Mouse (Mus musculus) heart, adult 2 months (tissue): ENCODE measurements at regions not wholly inside any gene's neighbourhood (a gene's known extent, or its start where the extent isn't known, plus 50 kb on each side); places are given as distances from the start of the nearest gene placed in this dataset.

ENCODE experiments used
- DNase-seq, 2 experiments: peaks; one replicate each; pipeline ENCODE4 v3.0.0; 2021
- H3K27ac ChIP-seq: fragments of 200-600 bp; 2 replicates; pipeline ENCODE4 v1.8.1; 2022
- H3K27me3 ChIP-seq: fragments of 200-500 bp; 2 replicates; pipeline ENCODE4 v1.6.1; 2012; ENCODE audit warnings: mild to moderate bottlenecking, low read length, inconsistent platforms, mixed read lengths; ENCODE audit not compliant: control insufficient read depth, insufficient read depth
- H3K36me3 ChIP-seq: fragments of 200-500 bp; 2 replicates; pipeline ENCODE4 v1.6.1; 2012; ENCODE audit warnings: low read length, inconsistent platforms; ENCODE audit not compliant: control insufficient read depth, insufficient read depth
- H3K4me1 ChIP-seq: fragments of 200-500 bp; 2 replicates; pipeline ENCODE4 v1.6.1; 2011; ENCODE audit warnings: low read length; ENCODE audit not compliant: control insufficient read depth, insufficient read depth
- H3K4me3 ChIP-seq: fragments of 200-600 bp; 2 replicates; pipeline ENCODE4 v1.8.1; 2022
- H3K79me2 ChIP-seq: fragments of 200-500 bp; replicated peaks from 2 replicates; pipeline ENCODE4 v1.6.1; 2012; ENCODE audit warnings: mild to moderate bottlenecking, inconsistent platforms, low read length, moderate library complexity, mixed read lengths; ENCODE audit not compliant: control insufficient read depth, insufficient read depth
- H3K9ac ChIP-seq: fragments of 200-500 bp; 2 replicates; pipeline ENCODE4 v1.6.1; 2012; ENCODE audit warnings: low read depth, mild to moderate bottlenecking, control low read depth, inconsistent platforms, low read length, mixed read lengths
- CTCF ChIP-seq: fragments of 200-600 bp; IDR thresholded peaks from 2 replicates; pipeline ENCODE4 v1.8.1; 2022; ENCODE audit warnings: antibody characterized with exemption, mild to moderate bottlenecking, moderate library complexity
- EP300 ChIP-seq: fragments of 200-500 bp; IDR thresholded peaks from 2 replicates; pipeline ENCODE4 v1.6.1; 2011; ENCODE audit warnings: low read depth, low read length, control low read depth; ENCODE audit not compliant: insufficient read depth
- POLR2A ChIP-seq: fragments of 200-500 bp; IDR thresholded peaks from 2 replicates; pipeline ENCODE4 v1.6.1; 2011; ENCODE audit warnings: mild to moderate bottlenecking, low read depth, low read length, control low read depth; ENCODE audit not compliant: insufficient read depth
- WGBS: fragments of 180-500 bp; shearing (Covaris S2); methylation state at CpG from one replicate; pipeline ENCODE4 v1.1.7; 2018; 5-methylcytosine and 5-hydroxymethylcytosine counted together
- intact Hi-C: fragments of 180-260 bp; cut with DNase I; formaldehyde crosslinking; loops from one replicate; pipeline ENCODE4 v1.15.1; 2025

DNA sequence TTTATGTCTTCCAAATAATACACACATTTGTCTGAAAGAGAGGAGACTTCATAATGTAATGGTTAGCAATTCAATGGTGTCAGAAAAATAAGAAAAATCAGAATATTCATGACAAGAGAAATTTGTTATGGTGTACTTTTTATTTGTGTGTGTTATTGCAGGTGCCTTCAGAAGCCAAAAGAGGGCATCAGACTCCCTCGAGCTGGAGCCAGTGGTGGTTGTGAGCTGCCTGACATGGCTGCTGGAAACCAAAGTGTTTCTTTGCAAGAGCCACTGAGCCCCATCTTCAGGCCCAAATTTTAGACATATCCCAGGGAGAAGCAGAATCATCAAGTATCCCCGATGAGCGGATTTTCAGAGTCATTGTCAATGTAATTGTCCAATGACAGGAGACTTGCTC, 81.9 kb downstream of the Tm2d3 start:
- intact Hi-C loops: loop anchor here (1.0 to 10.0 kb wide), 3 partner anchors 89 to 282 kb away; partner anchors contain the start of gene Pcsk6

DNA sequence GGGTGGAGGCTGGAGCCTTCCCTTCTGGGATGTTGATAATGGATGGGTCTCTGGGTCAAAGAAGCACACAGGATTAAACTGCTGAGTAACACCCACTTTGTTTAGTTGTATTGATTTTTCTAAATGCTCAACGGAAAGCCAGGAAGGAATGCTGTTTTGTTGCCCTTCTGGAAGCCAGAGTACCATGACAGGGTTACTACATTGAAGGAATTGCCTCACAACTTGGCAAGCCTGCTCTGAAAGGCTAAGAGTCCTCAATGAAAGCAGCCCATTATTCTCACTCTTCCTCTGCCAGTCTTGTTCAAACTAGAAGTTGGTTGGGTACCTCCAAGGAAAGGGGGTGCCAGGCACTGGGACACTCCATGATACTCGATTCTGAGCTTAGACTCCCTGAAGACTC, 83.0 kb downstream of the Tm2d3 start:
- intact Hi-C loops: loop anchor here (1.0 to 10.0 kb wide), 3 partner anchors 88 to 281 kb away; partner anchors contain the start of gene Pcsk6
- 54% methylated on average over 2 of the region's 2 CpGs for WGBS
- H3K27ac ChIP-seq: no peak overlapping the region
- H3K27me3 ChIP-seq: no peaks in the 10 kb centered on the region
- no peak for DNase-seq
- TF ChIP-seq POLR2A (no peak), CTCF (no peak), EP300 (no peak)
- no peaks in the 10 kb centered on the region for H3K36me3 ChIP-seq
- no peaks in the 10 kb centered on the region for H3K4me1 ChIP-seq
- no peak overlapping the region for H3K4me3 ChIP-seq
- H3K79me2 ChIP-seq: no peaks in the 10 kb centered on the region
- H3K9ac ChIP-seq: no peak overlapping the region

More for the DNA sequence above, 81.9 kb downstream of the Tm2d3 start:
- Histone ChIP-seq H3K36me3 (no peaks in the 10 kb centered on the region), H3K9ac (no peak overlapping the region), H3K27ac (no peak overlapping the region), H3K4me1 (no peaks in the 10 kb centered on the region), H3K4me3 (no peak overlapping the region), H3K27me3 (no peaks in the 10 kb centered on the region), H3K79me2 (no peaks in the 10 kb centered on the region)
- TF ChIP-seq EP300: no peak
- TF ChIP-seq POLR2A: no peak
- peak; percentile 75 for TF ChIP-seq CTCF
- DNase-seq: no peak
- 78% methylated on average over 3 of the region's 3 CpGs for WGBS

DNA sequence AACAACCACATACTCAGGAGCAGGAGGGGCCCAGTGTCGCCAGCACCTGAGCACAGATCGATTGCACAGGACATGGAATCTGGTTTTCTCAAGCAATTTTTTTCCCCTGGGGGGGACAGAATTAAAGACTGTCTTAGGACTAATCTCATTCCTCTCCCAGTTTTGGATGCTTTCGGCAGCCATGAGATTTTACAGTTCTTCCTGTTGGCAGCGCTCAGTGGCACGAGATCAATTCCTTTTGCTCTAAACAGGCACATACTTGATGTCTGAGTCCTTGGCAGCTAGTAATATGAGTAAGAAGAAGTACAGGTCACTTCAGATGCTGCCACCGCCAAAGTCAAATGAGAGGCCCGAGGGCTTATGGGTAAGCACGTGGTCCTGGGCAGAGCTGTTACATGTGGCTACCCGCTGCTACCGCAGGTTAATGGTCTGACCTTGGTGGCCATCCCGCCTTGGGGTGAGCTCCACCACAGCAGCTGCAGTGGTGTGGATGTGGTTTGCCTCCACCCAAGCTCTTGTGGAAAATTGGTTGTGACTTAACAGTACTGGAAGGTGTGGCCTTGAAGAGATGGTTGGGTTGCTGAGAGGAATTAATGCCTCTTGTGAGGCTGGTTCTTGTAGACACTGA, 83.5 kb downstream of the Tm2d3 start:
- Histone ChIP-seq H3K9ac (no peak overlapping the region), H3K79me2 (no peaks in the 10 kb centered on the region), H3K4me1 (no peaks in the 10 kb centered on the region), H3K4me3 (no peak overlapping the region), H3K27me3 (no peaks in the 10 kb centered on the region), H3K27ac (no peak overlapping the region), H3K36me3 (no peaks in the 10 kb centered on the region)
- TF ChIP-seq EP300 (no peak), CTCF (no peak), POLR2A (no peak)
- intact Hi-C loops: loop anchor here (5.0 to 10.0 kb wide), 2 partner anchors 88 to 160 kb away; partner anchors contain the start of gene Pcsk6
- no peak for DNase-seq
- WGBS: 85% methylated on average over 11 of the region's 11 CpGs

DNA sequence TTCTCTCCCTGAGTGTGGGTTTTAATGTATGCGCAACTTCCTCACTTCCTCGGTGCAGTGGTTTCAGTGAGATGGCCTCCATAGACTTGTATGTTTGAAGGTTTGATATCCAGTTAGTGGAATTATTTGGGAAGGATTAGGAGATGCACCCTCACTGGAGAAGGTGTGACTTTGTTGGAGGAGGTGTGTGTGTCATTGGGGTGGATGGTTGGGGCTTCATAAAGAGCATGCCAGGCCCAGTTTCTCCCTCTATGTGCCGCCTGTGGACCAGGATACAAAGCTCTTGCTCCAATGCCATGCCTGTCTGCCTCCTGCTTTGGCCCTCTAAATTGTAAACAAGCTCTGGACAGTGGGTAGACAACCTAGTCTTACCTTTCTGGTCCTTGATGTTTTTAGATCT, 84.0 kb downstream of the Tm2d3 start:
- H3K27me3 ChIP-seq: no peaks in the 10 kb centered on the region
- 95% methylated on average over 3 of the region's 3 CpGs for WGBS

DNA sequence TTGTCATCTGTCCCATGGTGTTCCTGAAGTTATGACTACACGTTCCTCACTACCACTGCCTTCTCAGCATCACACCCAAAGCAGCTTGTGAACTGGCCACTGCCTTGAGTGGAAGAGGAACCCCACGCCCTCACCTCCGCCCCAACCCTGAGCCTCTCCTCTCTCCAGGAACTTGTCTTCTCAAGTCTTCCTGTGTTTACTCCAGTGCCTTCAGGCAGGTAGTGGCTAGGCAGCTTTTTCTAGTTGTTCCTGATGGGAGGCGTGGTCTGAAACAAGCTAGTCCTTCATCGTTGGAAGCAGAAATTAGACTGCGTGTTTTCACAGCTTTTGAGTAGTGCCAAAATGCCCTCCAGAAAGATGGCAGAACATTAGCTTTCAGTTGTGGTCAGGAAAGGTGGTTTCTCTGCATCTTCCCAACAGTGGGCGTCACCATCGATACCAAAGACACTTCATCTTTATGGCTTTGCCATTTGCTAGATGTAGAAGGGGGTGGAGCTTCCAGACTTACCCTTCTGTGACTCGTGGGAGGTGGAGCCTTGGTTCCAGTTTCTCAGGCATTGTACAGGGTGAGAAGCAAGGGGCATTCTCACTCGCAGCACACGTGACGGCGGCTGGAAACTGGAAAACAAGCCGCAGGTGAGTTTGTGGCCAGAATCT, 81.7 kb upstream of the Pcsk6 start:
- H3K36me3 ChIP-seq: no peaks in the 10 kb centered on the region
- H3K79me2 ChIP-seq: no peaks in the 10 kb centered on the region
- H3K27me3 ChIP-seq: no peaks in the 10 kb centered on the region
- intact Hi-C loops: loop anchor here (10.0 kb wide), 1 partner anchor 155 kb away; no protein-coding TSS in a partner anchor
- 78% methylated on average over 14 of the region's 14 CpGs for WGBS
- no peaks in the 10 kb centered on the region for H3K4me1 ChIP-seq
- no peak overlapping the region for H3K9ac ChIP-seq
- no peak for TF ChIP-seq CTCF
- no peak for TF ChIP-seq EP300
- TF ChIP-seq POLR2A: no peak
- no peak for DNase-seq
- H3K4me3 ChIP-seq: no peak overlapping the region
- no peak overlapping the region for H3K27ac ChIP-seq

More for the DNA sequence above, 84.0 kb downstream of the Tm2d3 start:
- Histone ChIP-seq H3K27ac (no peak overlapping the region), H3K36me3 (no peaks in the 10 kb centered on the region), H3K4me3 (no peak overlapping the region), H3K9ac (no peak overlapping the region), H3K79me2 (no peaks in the 10 kb centered on the region), H3K4me1 (no peaks in the 10 kb centered on the region)
- DNase-seq: no peak
- TF ChIP-seq CTCF: no peak
- no peak for TF ChIP-seq EP300
- no peak for TF ChIP-seq POLR2A
- intact Hi-C loops: loop anchor here (10.0 kb wide), 1 partner anchor 160 kb away; no protein-coding TSS in a partner anchor

DNA sequence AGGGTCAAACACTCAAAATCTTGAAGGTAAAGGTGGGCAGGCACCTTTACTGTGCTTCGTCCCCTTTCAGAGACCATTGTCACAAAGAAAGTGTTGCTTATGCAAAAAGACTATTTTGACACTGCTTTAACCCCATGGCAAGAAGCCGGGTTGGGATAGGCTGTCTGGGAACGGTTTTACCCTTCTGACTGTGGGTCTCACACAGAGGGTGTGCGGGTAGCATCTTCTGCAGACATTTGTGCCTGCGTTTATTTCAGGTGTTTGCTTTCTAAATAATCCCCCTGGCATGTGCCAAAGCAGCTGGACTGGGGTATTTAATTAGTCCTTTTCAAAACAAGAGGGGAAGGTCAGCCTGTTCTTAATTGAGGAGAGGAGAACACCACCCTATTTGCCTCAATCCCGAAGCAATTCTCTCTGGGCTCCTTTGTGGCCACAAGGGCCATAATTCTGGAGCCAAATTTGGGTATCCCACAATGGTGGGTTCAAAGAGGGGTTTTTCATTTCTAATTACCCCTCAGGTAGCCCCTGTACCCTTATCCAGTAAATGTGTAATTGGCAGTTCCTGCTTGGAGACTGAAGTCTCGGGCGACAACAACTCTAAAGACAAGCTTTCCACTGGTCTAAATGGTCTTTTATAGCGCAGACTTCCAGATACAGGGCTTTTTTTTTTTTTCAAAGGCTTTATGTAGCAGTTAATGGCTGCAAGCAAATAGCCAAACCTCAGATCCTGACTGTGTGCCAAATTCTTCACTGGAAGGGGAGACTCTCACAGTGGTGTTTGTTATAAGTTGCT, 80.8 kb upstream of the Pcsk6 start:
- Histone ChIP-seq H3K27me3 (no peaks in the 10 kb centered on the region), H3K9ac (no peak overlapping the region), H3K79me2 (no peaks in the 10 kb centered on the region), H3K4me1 (no peaks in the 10 kb centered on the region), H3K27ac (no peak overlapping the region), H3K36me3 (no peaks in the 10 kb centered on the region), H3K4me3 (no peak overlapping the region)
- no peak for TF ChIP-seq CTCF
- TF ChIP-seq EP300: no peak
- no peak for TF ChIP-seq POLR2A
- intact Hi-C loops: no loop called here
- 66% methylated on average over 9 of the region's 9 CpGs for WGBS
- no peak for DNase-seq
